Mouse (Mus musculus): ENCODE measurements around the gene Cfap97d1. TPM values are rescaled to one million over a fixed set of nuclear protein-coding genes. Genes with fewer than 3 reads are reported as not detected.

Cfap97d1 gene
- total and polyA plus RNA-seq, 3 experiments, result not detected

- H3K9ac ChIP-seq (ENCODE audit: control insufficient read depth, low read depth, low read length, poor library complexity, severe bottlenecking), result no peak overlapping the region
- H3K9me3 ChIP-seq (replicated peaks; ENCODE audit: insufficient read depth, low read length), result no peaks in the 10 kb centered on the region
- no peaks in the 10 kb centered on the region for H3K27me3 ChIP-seq (ENCODE audit: control insufficient read depth in 1 of 2, insufficient read depth in 2 of 2, low read length in 2 of 2)
- H3K4me3 ChIP-seq (ENCODE audit: control insufficient read depth in 1 of 2, insufficient read depth in 1 of 2, low read depth in 2 of 2, low read length in 2 of 2), result no peak overlapping the region
- no peaks in the 10 kb centered on the region for H3K4me1 ChIP-seq (ENCODE audit: control insufficient read depth in 1 of 2, insufficient read depth in 2 of 2, low read length in 2 of 2)
- no peak for DNase-seq (ENCODE audit: low read depth, low spot score)
- TF ChIP-seq E2F4 (IDR thresholded peaks at IDR 0.05; ENCODE audit: borderline replicate concordance, low read depth, low read length), result no peak
- no peak for TF ChIP-seq ZKSCAN1 (IDR thresholded peaks at IDR 0.05; ENCODE audit: low read depth, low read length)
- TF ChIP-seq RAD21 (IDR thresholded peaks at IDR 0.05; ENCODE audit: low read depth, low read length), result no peak
- no peak for TF ChIP-seq GATA1 (IDR thresholded peaks at IDR 0.05; ENCODE audit: low read depth, low read length)
- no peak for TF ChIP-seq HCFC1 (IDR thresholded peaks at IDR 0.05; ENCODE audit: low read depth, low read length)
- no peak for TF ChIP-seq GABPA (IDR thresholded peaks at IDR 0.05; ENCODE audit: low read depth, low read length)
- no peak for TF ChIP-seq MAZ (IDR thresholded peaks at IDR 0.05; ENCODE audit: low read depth, low read length)
- TF ChIP-seq POLR2AphosphoS5 (IDR thresholded peaks at IDR 0.05; ENCODE audit: borderline replicate concordance, low read depth, low read length), result no peak
- H3K36me3 ChIP-seq (ENCODE audit: control insufficient read depth in 1 of 2, insufficient read depth in 2 of 2, low read length in 2 of 2), result no peaks in the 10 kb centered on the region
- no peaks in the 10 kb centered on the region for H3K79me2 ChIP-seq (ENCODE audit: control insufficient read depth, insufficient read depth, low read length, poor library complexity)
- no peak overlapping the region for H3K27ac ChIP-seq (ENCODE audit: control insufficient read depth, low read depth, low read length)
Observed at GRCm38 (mm10) chr11:102008372-102008771, 24.3 kb downstream of the Cfap97d1 start.

GRCm38 (mm10) chr11:102008954-102009637 lies 25.0 kb downstream of the Cfap97d1 start:
- no peak overlapping the region for H3K27ac ChIP-seq (ENCODE audit: control insufficient read depth, low read depth, low read length)
- H3K9ac ChIP-seq (ENCODE audit: control insufficient read depth, low read depth, low read length, poor library complexity, severe bottlenecking), result no peak overlapping the region
- no peak for DNase-seq (ENCODE audit: low read depth, low spot score)
- no peaks in the 10 kb centered on the region for H3K9me3 ChIP-seq (replicated peaks; ENCODE audit: insufficient read depth, low read length)
- H3K4me1 ChIP-seq (ENCODE audit: control insufficient read depth in 1 of 2, insufficient read depth in 2 of 2, low read length in 2 of 2), result no peaks in the 10 kb centered on the region
- TF ChIP-seq ZC3H11A (IDR thresholded peaks at IDR 0.05; ENCODE audit: low read depth, low read length) (no peak), UBTF (IDR thresholded peaks at IDR 0.05; ENCODE audit: borderline replicate concordance, insufficient read depth, low read depth, low read length) (no peak), SMC3 (IDR thresholded peaks at IDR 0.05; ENCODE audit: low read depth, low read length) (no peak), JUND (IDR thresholded peaks at IDR 0.05; ENCODE audit: low read depth, low read length) (no peak), ZKSCAN1 (IDR thresholded peaks at IDR 0.05; ENCODE audit: low read depth, low read length) (no peak), ETS1 (IDR thresholded peaks at IDR 0.05; ENCODE audit: low read depth, low read length) (no peak), HCFC1 (IDR thresholded peaks at IDR 0.05; ENCODE audit: low read depth, low read length) (no peak), MXI1 (IDR thresholded peaks at IDR 0.05; ENCODE audit: low read depth, low read length) (no peak), MAX (IDR thresholded peaks at IDR 0.05; ENCODE audit: low read length) (no peak), MEF2A (IDR thresholded peaks at IDR 0.05; ENCODE audit: extremely low read depth, insufficient replicate concordance, low read depth, low read length, poor library complexity, severe bottlenecking) (no peak), ZMIZ1 (IDR thresholded peaks at IDR 0.05; ENCODE audit: low read depth, low read length) (no peak)
- H3K79me2 ChIP-seq (ENCODE audit: control insufficient read depth, insufficient read depth, low read length, poor library complexity), result no peaks in the 10 kb centered on the region
- H3K4me3 ChIP-seq (ENCODE audit: control insufficient read depth in 1 of 2, insufficient read depth in 1 of 2, low read depth in 2 of 2, low read length in 2 of 2), result no peak overlapping the region
- H3K36me3 ChIP-seq (ENCODE audit: control insufficient read depth in 1 of 2, insufficient read depth in 2 of 2, low read length in 2 of 2), result no peaks in the 10 kb centered on the region
- no peaks in the 10 kb centered on the region for H3K27me3 ChIP-seq (ENCODE audit: control insufficient read depth in 1 of 2, insufficient read depth in 2 of 2, low read length in 2 of 2)
